Mouse (Mus musculus) E14TG2a.4 (cell line): ENCODE results near the gene Lhx2.

Source experiments
- H3K27me3 ChIP-seq: 2 replicates; pipeline ENCODE4 v1.6.1; 2014; ENCODE audit warnings: low read length, control low read depth; ENCODE audit not compliant: insufficient read depth
- H3K36me3 ChIP-seq: 2 replicates; pipeline ENCODE4 v1.6.1; 2014; ENCODE audit warnings: low read length, control low read depth; ENCODE audit not compliant: insufficient read depth
- H3K4me1 ChIP-seq: replicated peaks from 2 replicates; pipeline ENCODE4 v1.6.1; 2014; ENCODE audit warnings: low read depth, low read length, control low read depth
- H3K4me3 ChIP-seq: replicated peaks from 2 replicates; pipeline ENCODE4 v1.5.1; 2014; ENCODE audit warnings: mild to moderate bottlenecking, low read length
- H3K9me3 ChIP-seq: 2 replicates; pipeline ENCODE4 v1.6.1; 2014; ENCODE audit warnings: low read length, control low read depth
- CTCF ChIP-seq: conservative IDR thresholded peaks from 2 replicates; pipeline ENCODE4 v1.5.1; 2014; ENCODE audit warnings: low read length
- NANOG ChIP-seq: IDR thresholded peaks from 2 replicates; pipeline ENCODE4 v1.6.1; 2014; ENCODE audit warnings: borderline replicate concordance, low read length, mixed read lengths
- POU5F1 ChIP-seq: IDR thresholded peaks from 2 replicates; pipeline ENCODE4 v1.6.1; 2014; ENCODE audit warnings: low read length, borderline replicate concordance

The Lhx2 gene

GRCm38 (mm10) chr2:38366222-38366621, 27.1 kb downstream of the Lhx2 start:
- Histone ChIP-seq H3K9me3 (no peaks in the 10 kb centered on the region), H3K4me3 (no peak overlapping the region), H3K36me3 (no peaks in the 10 kb centered on the region), H3K4me1 (peaks cover 7% of the 10 kb centered on the region; the same call in 1 of the 2 replicates), H3K27me3 (peaks cover 81% of the 10 kb centered on the region)
- TF ChIP-seq CTCF = no peak
- no peak for TF ChIP-seq POU5F1
- TF ChIP-seq NANOG = no peak

- no peak for TF ChIP-seq NANOG
- TF ChIP-seq CTCF = no peak
- no peak for TF ChIP-seq POU5F1
- Histone ChIP-seq H3K27me3 (peaks cover 81% of the 10 kb centered on the region), H3K36me3 (no peaks in the 10 kb centered on the region), H3K9me3 (no peaks in the 10 kb centered on the region), H3K4me1 (peaks cover 7% of the 10 kb centered on the region; the same call in 1 of the 2 replicates), H3K4me3 (no peak overlapping the region)
Observed at GRCm38 (mm10) chr2:38367023-38367422, 27.9 kb downstream of the Lhx2 start.

- Histone ChIP-seq H3K36me3 (no peaks in the 10 kb centered on the region), H3K4me1 (peaks cover 7% of the 10 kb centered on the region; the same call in 1 of the 2 replicates), H3K9me3 (no peaks in the 10 kb centered on the region), H3K4me3 (no peak overlapping the region), H3K27me3 (peaks cover 81% of the 10 kb centered on the region)
- TF ChIP-seq CTCF = no peak
- TF ChIP-seq POU5F1 = no peak
- no peak for TF ChIP-seq NANOG
Observed at GRCm38 (mm10) chr2:38367852-38368251, 28.8 kb downstream of the Lhx2 start.

GRCm38 (mm10) chr2:38368746-38369330, 29.8 kb downstream of the Lhx2 start:
- H3K4me3 ChIP-seq = peak overlapping the region; percentile 14; the same call in 1 of the 2 replicates
- TF ChIP-seq CTCF (no peak), POU5F1 (no peak), NANOG (no peak)
- H3K27me3 ChIP-seq = peaks cover 81% of the 10 kb centered on the region

GRCm38 (mm10) chr2:38375606-38376304, 36.7 kb downstream of the Lhx2 start:
- Histone ChIP-seq H3K4me1 (peaks cover 35% of the 10 kb centered on the region), H3K9me3 (no peaks in the 10 kb centered on the region), H3K36me3 (no peaks in the 10 kb centered on the region), H3K4me3 (peak overlapping the region; percentile 53; the same call in 1 of the 2 replicates), H3K27me3 (peaks cover 83% of the 10 kb centered on the region)
- TF ChIP-seq CTCF = peak; percentile 85
- TF ChIP-seq NANOG = no peak

More at GRCm38 (mm10) chr2:38368746-38369330, 29.8 kb downstream of the Lhx2 start:
- H3K36me3 ChIP-seq = no peaks in the 10 kb centered on the region
- peaks cover 7% of the 10 kb centered on the region; the same call in 1 of the 2 replicates for H3K4me1 ChIP-seq
- no peaks in the 10 kb centered on the region for H3K9me3 ChIP-seq

GRCm38 (mm10) chr2:38377254-38377653, 38.2 kb downstream of the Lhx2 start:
- peaks cover 35% of the 10 kb centered on the region for H3K4me1 ChIP-seq
- no peaks in the 10 kb centered on the region for H3K36me3 ChIP-seq
- no peaks in the 10 kb centered on the region for H3K9me3 ChIP-seq
- TF ChIP-seq CTCF (no peak), NANOG (no peak), POU5F1 (no peak)
- peaks cover 71% of the 10 kb centered on the region for H3K27me3 ChIP-seq
- H3K4me3 ChIP-seq = no peak overlapping the region

- Histone ChIP-seq H3K9me3 (no peaks in the 10 kb centered on the region), H3K36me3 (no peaks in the 10 kb centered on the region), H3K27me3 (peaks cover 63% of the 10 kb centered on the region), H3K4me1 (peaks cover 35% of the 10 kb centered on the region), H3K4me3 (no peak overlapping the region)
- TF ChIP-seq CTCF (peak; percentile 61), POU5F1 (no peak)
Observed at GRCm38 (mm10) chr2:38378346-38378745, 39.3 kb downstream of the Lhx2 start.

- Histone ChIP-seq H3K27me3 (peaks cover 57% of the 10 kb centered on the region), H3K4me1 (peaks cover 35% of the 10 kb centered on the region), H3K9me3 (no peaks in the 10 kb centered on the region), H3K36me3 (no peaks in the 10 kb centered on the region), H3K4me3 (peak overlapping the region; percentile 61)
- no peak for TF ChIP-seq CTCF
- no peak for TF ChIP-seq POU5F1
- TF ChIP-seq NANOG = no peak
Observed at GRCm38 (mm10) chr2:38378849-38379545, 39.9 kb downstream of the Lhx2 start.
